Mouse (Mus musculus): ENCODE measurements around the gene Cd160.

DNA sequence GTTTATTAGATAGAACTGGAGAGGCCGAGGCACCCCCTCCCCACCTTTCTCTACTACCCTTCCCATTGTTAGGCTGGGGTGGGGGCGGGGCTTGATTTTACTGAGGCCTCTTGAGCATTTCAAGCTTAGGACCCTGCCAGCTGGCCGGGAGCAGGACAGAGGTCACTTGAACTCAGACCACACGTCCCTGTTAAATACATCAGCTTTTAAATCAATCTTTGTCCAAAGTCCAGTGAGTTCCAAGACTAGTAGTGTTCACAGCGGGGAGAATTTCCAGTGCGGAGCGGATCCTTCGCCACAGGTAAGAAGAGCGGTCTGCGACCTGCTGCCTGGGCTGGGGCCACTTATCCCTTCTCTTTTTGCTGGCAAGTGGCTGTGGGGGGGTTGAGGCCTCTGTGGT lies 705 bp upstream of the Cd160 start:
- TF ChIP-seq EP300 (IDR thresholded peaks at IDR 0.05; ENCODE audit: low read length) (no peak), POLR2AphosphoS2 (IDR thresholded peaks at IDR 0.05; ENCODE audit: low read depth, low read length) (no peak), CTCF (conservative IDR thresholded peaks at IDR 0.05 in 1 of 2, IDR thresholded peaks at IDR 0.05 in 1 of 2; ENCODE audit: low read depth in 2 of 2, low read length in 2 of 2) (no peak), POLR2A (IDR thresholded peaks at IDR 0.05; ENCODE audit: low read depth, low read length) (no peak), E2F4 (IDR thresholded peaks at IDR 0.05; ENCODE audit: insufficient replicate concordance, low read depth, low read length) (no peak), ZC3H11A (IDR thresholded peaks at IDR 0.05; ENCODE audit: low read depth, low read length) (no peak), RAD21 (IDR thresholded peaks at IDR 0.05; ENCODE audit: low read depth, low read length) (no peak)

All from CH12.LX (cell line).